Mouse (Mus musculus) urinary bladder, postnatal 14 days (tissue): Measurements from ENCODE around the gene Olfr967.
"Not testable (repeated sequence)": the region's sequence is repeated elsewhere in the genome, so short reads cannot be mapped to it uniquely, and the experiment has no call there.

Source experiments
- DNase-seq: peaks from one replicate; pipeline ENCODE4 v3.0.0; 2021; ENCODE audit warnings: low spot score

Gene Olfr967

DNA sequence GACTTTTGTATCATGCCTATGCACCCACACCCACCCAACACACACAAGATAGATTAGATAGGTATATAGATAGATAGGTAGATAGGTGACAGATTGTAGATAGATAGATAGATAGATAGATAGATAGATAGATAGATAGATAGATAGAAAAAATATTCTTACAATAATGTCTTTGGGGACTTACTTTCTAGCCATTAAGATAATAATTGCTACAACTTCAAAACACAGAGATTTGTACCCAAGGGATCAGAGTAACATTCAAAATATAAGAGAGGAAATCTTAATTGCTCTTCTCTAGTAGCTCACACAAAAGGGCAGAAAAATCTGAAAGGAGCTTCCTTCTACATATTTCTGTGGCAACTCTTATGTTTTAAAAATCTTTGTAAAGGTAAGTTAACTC, at the start of gene Olfr967:
Gene Olfr967, plus strand, starts transcription at position 301 of the 400 bp plus-strand sequence.
- DNase-seq, result no peak

- not testable (repeated sequence) for DNase-seq
These were observed 44.9 kb upstream of the Olfr967 start for GRCm38 (mm10) chr9:39701123-39701522.

- DNase-seq, result no peak
These were observed 39.0 kb upstream of the Olfr967 start, which contains the start of gene Olfr149 for GRCm38 (mm10) chr9:39707017-39707416. TSS of gene Olfr149 (minus strand) at chr9:39707117.

DNA sequence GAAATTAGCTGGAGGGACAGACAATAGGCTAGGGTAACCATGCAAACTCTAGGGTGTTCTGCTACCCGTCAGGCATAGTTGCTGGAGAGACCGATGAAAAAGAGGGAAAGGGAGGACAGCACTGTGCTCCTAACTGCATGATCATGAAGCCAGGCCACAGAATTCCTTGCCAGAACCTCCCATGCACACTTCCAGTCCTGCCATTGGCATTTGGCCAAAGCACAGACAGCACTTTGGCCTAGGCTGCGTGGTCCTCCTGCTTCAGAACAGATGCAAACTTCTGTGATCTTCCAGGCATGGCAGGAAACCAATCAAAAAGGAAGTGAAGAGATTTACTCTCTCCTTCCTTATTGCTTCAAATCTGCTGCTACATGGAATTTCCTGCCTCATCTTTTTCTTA, 37.1 kb upstream of the Olfr967 start:
- DNase-seq, result peak; percentile 16

- no peak for DNase-seq
These were observed 35.0 kb upstream of the Olfr967 start, which contains the start of gene Olfr965 for GRCm38 (mm10) chr9:39711053-39711452. TSS of gene Olfr965 (plus strand) at chr9:39711353.

DNA sequence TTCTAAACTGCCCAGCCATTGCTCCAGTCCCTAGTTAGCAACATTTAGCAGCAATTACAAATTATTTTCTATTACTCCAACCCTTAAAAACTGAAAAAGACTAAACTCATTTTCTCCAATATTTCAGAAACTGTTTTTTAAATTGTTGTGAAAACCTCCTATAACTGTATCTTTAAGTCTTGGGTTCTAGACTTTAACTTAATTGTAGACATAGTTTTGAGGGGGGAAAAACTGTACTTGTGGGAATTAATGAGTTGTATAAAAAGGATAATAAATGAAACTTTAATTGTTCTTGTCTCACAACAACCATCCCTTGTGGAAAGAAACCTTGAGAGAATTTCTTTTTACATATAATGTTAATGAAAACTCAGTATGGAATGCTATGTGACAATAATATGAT, 15.4 kb upstream of the Olfr967 start, which contains the start of gene Olfr150:
Gene Olfr150, plus strand, starts transcription at position 301 of the 400 bp plus-strand sequence.
- DNase-seq, result no peak

- no peak for DNase-seq
These were observed 5.3 kb upstream of the Olfr967 start for GRCm38 (mm10) chr9:39740741-39741140.

DNA sequence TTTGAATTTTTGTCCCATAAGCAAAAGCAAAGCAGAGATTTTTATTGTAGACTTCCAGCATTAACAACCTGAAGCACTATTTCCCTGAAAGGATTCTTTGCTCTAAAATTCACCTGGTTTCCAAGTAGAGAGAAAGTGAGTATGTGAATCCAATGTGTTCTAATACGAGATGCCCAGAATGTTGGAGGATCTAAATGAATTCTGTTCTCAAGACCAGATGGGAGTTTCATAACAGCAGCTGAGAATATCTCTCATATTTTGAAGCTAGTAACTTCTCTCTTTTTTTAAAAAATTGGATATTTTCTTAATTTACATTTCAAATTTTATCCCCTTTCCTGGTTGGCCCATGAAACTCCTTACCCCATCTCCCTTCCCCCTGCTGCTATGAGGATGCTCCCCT, 379 bp downstream of the Olfr967 start:
- DNase-seq, result no peak

DNA sequence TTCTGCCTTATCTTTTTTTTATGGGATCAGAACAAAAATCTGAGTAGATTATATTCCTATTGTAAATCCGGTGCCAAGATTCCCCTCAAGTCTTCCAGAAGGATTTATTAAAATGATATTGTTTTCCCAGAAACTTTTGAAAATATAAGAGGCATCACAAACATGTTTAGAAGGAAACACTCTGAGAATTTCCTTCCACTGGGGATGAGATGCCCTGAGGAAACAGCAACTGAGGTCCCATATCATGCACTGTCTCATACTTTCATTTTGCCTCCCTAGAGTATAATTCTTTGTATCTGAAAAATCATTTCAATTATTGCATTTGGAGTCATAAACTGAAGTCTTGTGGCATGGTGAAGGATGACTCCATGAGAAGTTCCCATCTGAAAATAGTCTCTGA, 37.1 kb downstream of the Olfr967 start, which contains the start of gene Olfr968:
Gene Olfr968, minus strand, starts transcription at position 101 of the 400 bp plus-strand sequence.
- DNase-seq, result no peak

- no peak for DNase-seq
These were observed 44.5 kb downstream of the Olfr967 start, which contains the start of gene Olfr969 for GRCm38 (mm10) chr9:39790558-39790957. TSS of gene Olfr969 (plus strand) at chr9:39790945.
